Comparison of ENCODE assay signal across 9 mouse cellular contexts in the genomic region with DNA sequence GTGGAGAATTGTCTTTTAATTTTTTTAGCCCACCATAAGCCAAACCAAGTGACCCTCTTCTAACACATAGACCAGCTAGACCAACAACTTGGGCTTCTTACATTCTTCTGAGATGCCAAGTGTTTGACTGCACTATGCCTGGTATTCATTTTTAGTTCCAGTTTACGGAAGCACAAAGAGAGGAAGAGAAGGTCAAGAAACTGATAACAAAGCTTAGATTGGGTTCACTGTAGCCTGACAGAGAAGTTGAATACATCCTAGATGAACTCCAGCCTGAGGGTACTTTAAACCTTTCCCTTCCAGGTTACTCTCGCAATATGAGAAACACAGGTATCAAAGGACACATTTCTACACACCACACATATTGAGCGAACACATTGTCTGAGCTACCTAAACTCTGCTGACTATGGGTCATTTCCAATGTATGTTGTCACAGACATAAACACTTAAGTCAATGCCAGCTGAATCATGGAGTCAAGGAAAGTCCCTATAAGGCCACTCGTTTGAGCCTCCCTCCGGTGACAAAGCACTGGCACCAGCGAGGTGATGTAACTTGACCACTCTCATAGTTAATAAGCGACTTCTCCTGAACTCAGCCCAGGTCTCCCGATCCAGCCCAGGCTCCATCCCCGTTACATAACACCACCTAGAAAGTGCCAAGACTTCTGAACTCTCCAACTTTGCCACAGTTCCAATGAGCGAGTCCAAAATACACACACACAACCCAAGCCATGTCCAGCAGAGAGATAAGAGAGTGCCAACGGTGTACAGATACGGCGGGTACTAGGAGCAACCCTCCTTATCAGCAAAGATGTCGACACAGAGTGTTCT. TPM values are rescaled to one million over a fixed set of nuclear protein-coding genes. Genes with fewer than 3 reads are reported as not detected.
DNase-seq lines count a peak whose midpoint lies in the region; ATAC-seq and TF ChIP-seq lines count a peak whose summit lies in the region.
"Had no signal": no experiment of that assay in that cellular context is flagged by ENCODE, and none has a peak within 500 bp of the region (broad histone marks: within the 10 kb centered on the region; RNA-seq: fewer than 3 reads in every experiment).

No protein-coding gene starts in this region.

- peak; percentile 69 for DNase-seq in gastrocnemius, adult 2 months
- DNase-seq in gastrocnemius, postnatal 4 days (ENCODE audit: low spot score in 2 of 2) = no peak
- peak; percentile 20 for DNase-seq in liver
- no peak for DNase-seq in MN1 (ENCODE audit: low spot score)
- no peak for DNase-seq in left cerebral cortex, postnatal 25 days (ENCODE audit: low spot score in 2 of 2)
- DNase-seq in forebrain, postnatal 0 days = no peak
- DNase-seq: left cerebral cortex, postnatal 4 days had no signal

- intact Hi-C loops in gastrocnemius, adult 2 months (cut with DNase I) = loop anchor here (10.0 kb wide), 1 partner anchor 86 kb away; no protein-coding TSS in a partner anchor
- intact Hi-C loops in left cerebral cortex, postnatal 25 days (cut with DNase I) = loop anchor here (10.0 kb wide), 1 partner anchor 86 kb away; no protein-coding TSS in a partner anchor

- H3K27ac ChIP-seq in gastrocnemius, adult 2 months = peak overlapping the region; percentile 79
- peak overlapping the region in 1 of 2 experiments; percentile 48; a peak in 2 of 4 replicates for H3K27ac ChIP-seq in heart, embryonic 14.5 days (replicated peaks in 1 of 2; ENCODE audit: control insufficient read depth in 1 of 2, insufficient read depth in 1 of 2, low read depth in 2 of 2, low read length in 2 of 2)
- H3K27ac ChIP-seq in forebrain, postnatal 0 days (ENCODE audit: low read depth, low read length) = no peak overlapping the region

- peak; percentile 40; the same call in 1 of the 2 replicates for ATAC-seq in heart, embryonic 14.5 days (ENCODE audit: insufficient number of reproducible peaks, insufficient read depth, low FRiP score, low read depth)
- ATAC-seq in megakaryocyte-erythroid progenitor cell, adult 5-6 weeks (replicated peaks; ENCODE audit: low FRiP score, low TSS enrichment, poor library complexity, severe bottlenecking) = peak; percentile 48
- no peak for ATAC-seq in forebrain, postnatal 0 days

- no peaks in the 10 kb centered on the region for H3K27me3 ChIP-seq in heart, embryonic 14.5 days (ENCODE audit: control insufficient read depth, insufficient read depth, low read length)
- H3K27me3 ChIP-seq in forebrain, postnatal 0 days (ENCODE audit: insufficient read depth, low read length) = no peaks in the 10 kb centered on the region

- H3K36me3 ChIP-seq in heart, embryonic 14.5 days (ENCODE audit: control insufficient read depth, insufficient read depth, low read length) = peaks cover 44% of the 10 kb centered on the region
- peaks cover 3% of the 10 kb centered on the region; the same call in 1 of the 2 replicates for H3K36me3 ChIP-seq in forebrain, postnatal 0 days (ENCODE audit: insufficient read depth)

- no peak overlapping the region for H3K4me2 ChIP-seq in heart, embryonic 14.5 days (ENCODE audit: low read length)
- no peak overlapping the region for H3K4me2 ChIP-seq in forebrain, postnatal 0 days (ENCODE audit: low read depth)

- H3K9ac ChIP-seq in heart, embryonic 14.5 days (ENCODE audit: low read length) = no peak overlapping the region
- H3K9ac ChIP-seq in forebrain, postnatal 0 days = no peak overlapping the region

- peaks cover 10 to 35% of the 10 kb centered on the region in 2 experiments for H3K4me1 ChIP-seq in heart, embryonic 14.5 days (ENCODE audit: control insufficient read depth in 2 of 2, insufficient read depth in 2 of 2, low read length in 2 of 2)
- H3K4me1 ChIP-seq in forebrain, postnatal 0 days (ENCODE audit: insufficient read depth) = no peaks in the 10 kb centered on the region

- no peaks in the 10 kb centered on the region for H3K9me3 ChIP-seq in heart, embryonic 14.5 days (ENCODE audit: control insufficient read depth, low read length)
- H3K9me3 ChIP-seq in forebrain, postnatal 0 days (ENCODE audit: low read length) = no peaks in the 10 kb centered on the region

- 38% methylated on average over 14 of the region's 14 CpGs for WGBS in heart, embryonic 14.5 days
- WGBS in forebrain, postnatal 0 days = 93% methylated on average over 14 of the region's 14 CpGs

- no peak for TF ChIP-seq CTCF in gastrocnemius, adult 2 months (IDR thresholded peaks at IDR 0.05)
- no peak for TF ChIP-seq CTCF in forebrain, postnatal 0 days (IDR thresholded peaks at IDR 0.05; ENCODE audit: low read depth)

- peak overlapping the region; percentile 60 for H3K4me3 ChIP-seq in gastrocnemius, adult 2 months
- H3K4me3 ChIP-seq in heart, embryonic 14.5 days (ENCODE audit: control insufficient read depth in 1 of 2, insufficient read depth in 1 of 2, low read depth in 1 of 2, low read length in 2 of 2) = no peak overlapping the region
- H3K4me3 ChIP-seq in forebrain, postnatal 0 days (ENCODE audit: low read depth, low read length) = no peak overlapping the region

RNA-seq across cellular contexts. Expression of a gene that starts 5.8 kb away (rescaled TPM):
- total RNA-seq in gastrocnemius, adult 2 months (2021) = 1 to 10 TPM; 3.4 to 5.1 TPM
- 1 to 10 TPM; 6.2 to 8.3 TPM for total RNA-seq in gastrocnemius, postnatal 4 days (2021)
- polyA plus RNA-seq in heart, embryonic 14.5 days (2014; fragmentation: Nextera tagmentation; extraction: Ambion mirVana) = 2.4 and 2.6 TPM in 2 replicates
- total RNA-seq in megakaryocyte-erythroid progenitor cell, adult 5-6 weeks (2014; fragmentation: Nextera tagmentation) = 0.46 TPM in 1 of 2 replicates, not detected in the other
- 0.08 and 0.42 TPM in 2 replicates for total RNA-seq in megakaryocyte-erythroid progenitor cell, adult 5-6 weeks (2017)
- 1 to 10 TPM; 3.6 to 4.0 TPM for total RNA-seq in left cerebral cortex, postnatal 25 days (2021)
- 1.2 and 1.4 TPM in 2 replicates for total RNA-seq in forebrain, postnatal 0 days (2014; rRNA removed)
- polyA plus RNA-seq in forebrain, postnatal 0 days (2015; fragmentation: Nextera tagmentation; extraction: Ambion mirVana) = 0.78 and 1.9 TPM in 2 replicates

Comparison
In these comparisons a context has a peak if more than half of its experiments do, and no peak if none do; other contexts are left out.
1. DNase-seq: peak in gastrocnemius, adult 2 months (single experiment) and liver (single experiment); none in gastrocnemius, postnatal 4 days (0 of 2), MN1 (single experiment), left cerebral cortex, postnatal 25 days (0 of 2) and forebrain, postnatal 0 days (single experiment).